Mouse (Mus musculus) limb, embryonic 10.5 days (tissue): ENCODE data around the gene Slc37a1. TPM values are rescaled to one million over a fixed set of nuclear protein-coding genes. Genes with fewer than 3 reads are reported as not detected.
A peak's percentile ranks its signal among the peaks of the same experiment; 100 is the strongest.
"Not testable (repeated sequence)": the region's sequence is repeated elsewhere in the genome, so short reads cannot be mapped to it uniquely, and the experiment has no call there.

ENCODE experiments used
- DNase-seq: peaks from one replicate; pipeline ENCODE4 v3.0.0-alpha.2; 2017; ENCODE audit warnings: low spot score
- H3K27ac ChIP-seq: fragments of 300-500 bp; sonication (generic); 2 replicates; pipeline ENCODE4 v1.5.1; 2016; ENCODE audit warnings: mild to moderate bottlenecking
- H3K27me3 ChIP-seq: fragments of 300-500 bp; sonication (generic); 2 replicates; pipeline ENCODE4 v1.6.1; 2016; ENCODE audit warnings: low read depth, mild to moderate bottlenecking; ENCODE audit not compliant: poor library complexity, severe bottlenecking
- H3K36me3 ChIP-seq: fragments of 300-500 bp; sonication (generic); 2 replicates; pipeline ENCODE4 v1.6.1; 2016; ENCODE audit warnings: mild to moderate bottlenecking, moderate library complexity
- H3K4me1 ChIP-seq: fragments of 300-500 bp; sonication (generic); 2 replicates; pipeline ENCODE4 v1.6.1; 2016
- H3K4me3 ChIP-seq: fragments of 300-500 bp; sonication (generic); 2 replicates; pipeline ENCODE4 v1.5.1; 2016; ENCODE audit warnings: mild to moderate bottlenecking, moderate library complexity
- H3K9me3 ChIP-seq: fragments of 300-500 bp; sonication (generic); replicated peaks from 2 replicates; pipeline ENCODE4 v1.6.1; 2016; ENCODE audit warnings: mild to moderate bottlenecking
- WGBS: fragments of 180-500 bp; shearing (Covaris S2); methylation state at CpG from one replicate; pipeline ENCODE4 v1.1.7; 2016; 5-methylcytosine and 5-hydroxymethylcytosine counted together
- polyA plus RNA-seq: library from polyadenylated mRNA; unstranded; fragments of >200 nt; fragmentation: Nextera tagmentation; extraction: Ambion mirVana; gene quantifications from 2 replicates; pipeline ENCODE4 v1.2.1, GENCODE M21; 2016

Gene Slc37a1
- polyA plus RNA-seq, 1 experiment from 2014 or later = 4.1 TPM

DNA sequence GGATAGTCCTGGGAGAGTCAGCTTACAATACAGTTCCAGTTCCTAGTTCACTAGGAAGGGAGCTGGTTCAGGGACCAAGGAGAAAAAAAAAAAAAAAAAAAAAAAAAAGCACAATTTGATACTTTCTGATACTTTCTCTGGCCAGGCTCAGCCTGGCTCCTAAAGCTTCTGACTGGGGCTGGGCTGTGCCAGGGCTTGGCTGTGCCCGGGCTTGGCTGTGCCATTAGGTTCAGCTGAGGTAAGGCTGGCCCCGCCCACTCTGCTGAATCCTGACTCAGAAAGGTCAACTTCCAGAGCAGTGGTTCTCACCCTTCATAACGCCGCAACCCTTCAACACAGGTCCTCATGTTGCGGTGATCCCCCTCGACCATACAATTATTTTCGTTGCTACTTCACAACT is 26.2 kb upstream of the Slc37a1 start:
- H3K27ac ChIP-seq = no peak overlapping the region
- no peaks in the 10 kb centered on the region for H3K36me3 ChIP-seq
- no peak overlapping the region for H3K4me3 ChIP-seq
- H3K4me1 ChIP-seq = peaks cover 20% of the 10 kb centered on the region
- DNase-seq = no peak
- H3K27me3 ChIP-seq = no peaks in the 10 kb centered on the region
- 83% methylated on average over 7 of the region's 7 CpGs for WGBS
- no peaks in the 10 kb centered on the region for H3K9me3 ChIP-seq

DNA sequence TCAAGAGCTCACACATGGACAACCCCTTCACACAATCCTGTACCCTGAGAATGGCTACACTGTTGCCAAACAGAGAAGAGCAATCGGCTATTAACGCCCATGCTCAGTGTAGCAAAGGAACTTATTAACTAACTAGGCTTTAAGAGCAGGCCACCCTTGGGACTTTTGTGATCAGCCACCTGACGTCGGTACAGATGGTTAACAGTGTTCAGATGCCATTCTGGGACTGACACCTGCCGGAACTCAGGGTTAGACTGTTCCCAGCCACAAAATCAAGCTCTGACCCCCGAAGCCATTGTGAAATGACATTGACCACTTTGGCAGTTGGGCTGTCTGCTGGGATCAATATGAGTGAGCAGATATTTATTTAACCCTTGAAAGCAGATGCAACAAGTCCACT is 25.2 kb upstream of the Slc37a1 start:
- no peaks in the 10 kb centered on the region for H3K36me3 ChIP-seq
- WGBS = 91% methylated on average over 6 of the region's 6 CpGs
- peaks cover 25% of the 10 kb centered on the region for H3K4me1 ChIP-seq
- H3K4me3 ChIP-seq = no peak overlapping the region
- H3K9me3 ChIP-seq = no peaks in the 10 kb centered on the region
- DNase-seq = no peak
- no peak overlapping the region for H3K27ac ChIP-seq
- H3K27me3 ChIP-seq = no peaks in the 10 kb centered on the region

DNA sequence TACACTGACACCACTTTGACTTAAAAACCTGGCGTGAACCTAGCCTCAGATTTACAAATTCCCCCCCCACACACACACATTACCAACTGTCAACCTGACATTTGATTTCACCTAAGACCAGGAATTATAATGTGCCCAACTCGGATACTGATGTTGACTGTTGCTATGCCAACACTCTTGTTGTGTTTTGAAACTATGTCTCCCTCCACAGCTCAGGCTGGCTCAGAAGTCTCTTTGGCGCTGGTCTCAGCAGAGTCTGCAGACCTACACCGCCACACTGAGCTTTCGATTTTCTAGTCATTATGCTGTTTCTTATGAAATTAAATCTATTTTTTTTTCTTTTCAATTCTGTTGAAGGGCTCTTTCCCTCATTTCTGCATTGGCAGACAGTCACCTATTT is 23.9 kb upstream of the Slc37a1 start:
- Histone ChIP-seq H3K36me3 (no peaks in the 10 kb centered on the region), H3K4me1 (peaks cover 25% of the 10 kb centered on the region), H3K27ac (no peak overlapping the region), H3K4me3 (no peak overlapping the region), H3K9me3 (no peaks in the 10 kb centered on the region), H3K27me3 (no peaks in the 10 kb centered on the region)
- WGBS = 79% methylated on average over 5 of the region's 5 CpGs
- no peak for DNase-seq

DNA sequence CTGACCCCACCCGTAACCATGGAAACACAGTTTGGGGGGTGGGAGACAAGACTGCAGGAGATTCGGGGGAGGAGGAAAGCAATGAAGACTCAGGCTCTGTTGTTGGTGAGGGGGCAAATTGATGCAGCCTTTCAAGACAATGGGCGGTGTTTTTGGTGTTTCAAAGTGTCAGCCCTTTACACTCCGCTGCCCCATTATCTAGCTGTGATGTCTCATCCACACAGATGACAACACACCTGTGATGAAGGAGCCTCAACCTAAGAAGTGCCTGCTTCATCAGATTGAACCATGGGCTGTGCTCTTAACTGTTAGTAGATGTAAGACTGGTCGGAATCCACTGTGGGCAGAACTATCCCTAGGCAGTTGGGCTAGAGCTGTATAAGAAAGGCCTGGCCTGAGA is 22.8 kb upstream of the Slc37a1 start:
- H3K27me3 ChIP-seq = no peaks in the 10 kb centered on the region
- no peak for DNase-seq
- H3K4me3 ChIP-seq = no peak overlapping the region
- WGBS = 93% methylated on average over 5 of the region's 5 CpGs
- peaks cover 25% of the 10 kb centered on the region for H3K4me1 ChIP-seq
- H3K9me3 ChIP-seq = no peaks in the 10 kb centered on the region
- no peaks in the 10 kb centered on the region for H3K36me3 ChIP-seq
- H3K27ac ChIP-seq = no peak overlapping the region

DNA sequence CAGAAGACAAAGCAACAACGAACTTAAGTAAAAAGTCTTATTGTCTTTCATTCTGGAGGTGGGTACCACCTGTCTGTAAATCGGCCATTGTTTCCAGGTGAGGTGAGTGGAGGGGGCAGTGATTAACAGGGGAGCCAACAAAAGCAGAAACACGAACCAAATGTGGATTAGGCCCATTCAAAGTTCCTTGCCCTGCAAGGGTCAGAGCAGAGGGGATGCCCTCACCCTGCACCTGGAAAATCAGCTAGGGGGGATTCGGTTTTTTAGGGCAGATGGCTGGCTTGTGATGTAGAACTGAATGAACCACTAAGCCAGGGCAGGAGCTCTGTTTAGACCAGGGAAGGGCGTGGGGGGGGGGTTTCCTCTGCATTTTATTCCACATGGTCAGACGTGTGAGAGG is 22.2 kb upstream of the Slc37a1 start:
- DNase-seq = no peak
- Histone ChIP-seq H3K4me3 (no peak overlapping the region), H3K4me1 (peaks cover 20% of the 10 kb centered on the region), H3K9me3 (no peaks in the 10 kb centered on the region), H3K36me3 (no peaks in the 10 kb centered on the region), H3K27me3 (no peaks in the 10 kb centered on the region), H3K27ac (peak overlapping the region; percentile 56)
- 54% methylated on average over 6 of the region's 6 CpGs for WGBS

DNA sequence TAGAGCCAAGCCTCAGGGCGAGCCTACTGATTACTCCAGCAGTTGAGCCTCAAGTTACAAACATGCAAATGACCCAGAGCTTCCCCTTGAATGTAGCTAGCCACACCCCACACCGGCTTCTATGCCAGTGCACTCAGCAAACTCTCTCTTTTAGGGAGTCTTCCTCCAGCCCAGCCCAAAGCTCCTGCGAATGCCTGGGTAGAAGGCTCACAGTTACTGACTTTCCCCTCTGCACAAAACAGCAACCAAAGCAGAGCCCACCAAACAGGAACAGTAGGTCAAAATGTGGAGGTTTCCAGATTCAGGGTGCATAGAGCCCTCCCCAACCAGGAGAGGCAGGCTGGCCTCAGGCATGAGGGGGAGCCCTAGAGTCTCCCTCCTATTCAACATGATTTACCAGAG is 21.4 kb upstream of the Slc37a1 start:
- no peaks in the 10 kb centered on the region for H3K36me3 ChIP-seq
- WGBS = 12% methylated on average over 3 of the region's 3 CpGs
- no peaks in the 10 kb centered on the region for H3K27me3 ChIP-seq
- H3K4me1 ChIP-seq = peaks cover 20% of the 10 kb centered on the region
- no peak overlapping the region for H3K4me3 ChIP-seq
- no peak for DNase-seq
- no peaks in the 10 kb centered on the region for H3K9me3 ChIP-seq
- no peak overlapping the region for H3K27ac ChIP-seq

DNA sequence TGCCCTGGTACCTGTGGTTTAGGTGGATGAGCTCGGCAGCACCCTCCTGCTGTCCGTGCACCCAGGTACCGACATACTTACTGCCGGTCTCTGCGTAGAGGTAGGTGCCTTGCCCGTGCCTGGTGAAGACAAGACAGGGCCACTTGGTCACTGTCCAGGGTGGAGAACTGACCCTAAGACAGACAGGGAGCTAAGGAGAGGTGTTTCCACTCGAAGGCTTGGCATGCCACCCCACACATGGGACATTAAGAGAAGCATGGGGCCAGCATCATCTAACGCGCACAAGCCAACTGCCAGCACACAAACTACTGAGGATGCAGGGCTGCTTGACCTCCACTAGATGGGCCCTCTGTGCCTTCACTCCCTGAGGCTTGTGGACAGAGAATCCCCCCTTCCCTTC is 20.8 kb upstream of the Slc37a1 start:
- no peaks in the 10 kb centered on the region for H3K27me3 ChIP-seq
- H3K9me3 ChIP-seq = no peaks in the 10 kb centered on the region
- no peak overlapping the region for H3K27ac ChIP-seq
- WGBS = 85% methylated on average over 9 of the region's 9 CpGs
- no peaks in the 10 kb centered on the region for H3K36me3 ChIP-seq
- no peak for DNase-seq
- peaks cover 20% of the 10 kb centered on the region for H3K4me1 ChIP-seq
- no peak overlapping the region for H3K4me3 ChIP-seq

DNA sequence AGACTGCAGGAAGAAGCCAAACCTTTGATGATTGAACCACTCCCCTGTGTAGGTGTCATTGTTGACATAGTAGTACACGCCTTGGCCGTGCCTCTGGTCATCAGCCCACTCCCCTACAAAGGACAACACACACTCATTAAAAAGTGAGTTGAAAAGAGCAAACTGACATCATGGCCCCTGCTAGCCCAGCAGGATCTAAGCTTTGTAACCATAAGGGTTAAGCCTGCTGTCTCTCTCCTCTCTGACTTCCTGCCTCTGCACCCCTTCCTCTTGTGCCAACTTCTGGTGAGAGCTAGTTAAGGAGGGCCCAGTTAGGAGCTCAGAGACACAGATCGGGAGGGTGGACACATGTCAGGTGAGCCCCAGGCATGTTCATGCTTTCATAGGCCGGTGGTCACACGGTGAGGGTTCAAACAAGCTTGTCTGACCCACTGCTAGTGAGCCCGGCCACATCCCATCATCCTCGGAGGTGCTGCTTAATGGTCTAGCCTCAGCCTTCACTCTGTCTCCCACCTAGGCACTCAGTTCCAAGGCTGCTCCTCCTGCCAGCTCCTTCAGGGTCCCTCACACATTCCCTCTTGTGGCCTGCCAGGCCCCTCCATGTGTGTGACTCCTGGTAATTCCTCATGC is 20.2 kb upstream of the Slc37a1 start:
- Histone ChIP-seq H3K27me3 (no peaks in the 10 kb centered on the region), H3K4me1 (peaks cover 20% of the 10 kb centered on the region), H3K4me3 (no peak overlapping the region), H3K9me3 (no peaks in the 10 kb centered on the region), H3K36me3 (no peaks in the 10 kb centered on the region), H3K27ac (no peak overlapping the region)
- WGBS = 70% methylated on average over 7 of the region's 7 CpGs
- DNase-seq = no peak

DNA sequence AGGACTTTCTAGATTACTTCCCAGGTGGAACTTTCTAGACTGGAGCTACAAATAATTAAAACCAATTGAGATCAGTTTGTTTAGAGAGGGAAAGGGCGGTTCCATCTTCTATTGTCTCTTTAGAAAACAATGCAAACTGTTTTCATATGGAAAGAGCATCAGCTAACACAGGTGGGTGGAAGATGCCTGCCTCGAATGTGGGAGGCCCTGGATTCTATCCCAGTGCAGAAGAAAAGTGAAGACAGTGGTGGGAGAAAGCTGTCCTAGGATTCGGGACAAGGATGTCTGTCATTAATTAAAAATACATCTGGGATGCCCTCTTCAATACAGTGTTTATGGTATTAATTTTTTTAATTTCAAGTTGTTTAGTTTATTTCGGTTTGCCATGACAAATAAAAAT is 19.5 kb upstream of the Slc37a1 start:
- Histone ChIP-seq H3K4me3 (no peak overlapping the region), H3K36me3 (no peaks in the 10 kb centered on the region), H3K27me3 (no peaks in the 10 kb centered on the region), H3K27ac (no peak overlapping the region), H3K9me3 (no peaks in the 10 kb centered on the region), H3K4me1 (peaks cover 20% of the 10 kb centered on the region)
- 83% methylated on average over 4 of the region's 4 CpGs for WGBS
- no peak for DNase-seq

DNA sequence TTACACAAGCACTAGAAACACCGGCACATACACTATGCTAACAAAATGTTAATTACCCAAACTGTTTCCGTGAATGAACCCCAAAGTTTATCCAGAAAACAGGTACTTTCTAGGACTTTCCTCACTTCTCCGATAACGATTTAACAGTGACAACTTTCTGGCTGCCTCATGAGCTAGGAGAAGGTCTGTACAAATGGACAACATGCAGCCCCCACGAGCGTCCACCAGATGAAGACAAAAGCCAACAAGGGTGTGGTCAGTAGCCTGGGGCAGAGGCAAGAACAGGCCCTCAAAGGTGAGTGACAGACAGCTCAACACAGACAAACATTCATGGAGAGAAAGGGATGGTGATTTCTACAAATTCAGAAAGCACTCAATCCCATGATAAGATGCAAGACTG is 19.0 kb upstream of the Slc37a1 start:
- H3K36me3 ChIP-seq = no peaks in the 10 kb centered on the region
- no peak overlapping the region for H3K27ac ChIP-seq
- no peak for DNase-seq
- H3K27me3 ChIP-seq = no peaks in the 10 kb centered on the region
- 84% methylated on average over 6 of the region's 6 CpGs for WGBS
- no peaks in the 10 kb centered on the region for H3K9me3 ChIP-seq
- H3K4me1 ChIP-seq = peaks cover 20% of the 10 kb centered on the region
- H3K4me3 ChIP-seq = no peak overlapping the region

DNA sequence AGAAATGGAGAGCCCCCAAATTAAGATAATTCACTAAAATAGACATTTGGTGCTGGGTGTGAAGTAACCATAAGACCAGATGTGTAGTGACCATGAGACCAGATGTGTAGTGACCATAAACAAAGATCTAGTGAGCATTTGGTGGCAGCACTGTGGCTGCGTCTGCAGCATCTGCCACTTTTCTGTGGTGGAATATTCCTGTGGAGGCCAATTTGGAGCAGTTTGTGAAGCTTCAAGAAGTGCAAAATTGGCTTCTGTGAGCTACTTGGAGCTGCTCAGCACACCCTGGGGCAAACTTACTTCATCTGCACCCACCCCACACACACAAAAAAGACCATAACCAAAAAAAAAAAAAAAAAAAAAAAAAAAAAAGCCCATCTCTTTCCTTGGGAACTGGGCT is 18.6 kb upstream of the Slc37a1 start:
- Histone ChIP-seq H3K4me1 (peaks cover 20% of the 10 kb centered on the region), H3K36me3 (no peaks in the 10 kb centered on the region), H3K27ac (no peak overlapping the region), H3K27me3 (no peaks in the 10 kb centered on the region), H3K4me3 (no peak overlapping the region), H3K9me3 (no peaks in the 10 kb centered on the region)
- no peak for DNase-seq
- WGBS = 82% methylated on average over 1 of the region's 1 CpGs

DNA sequence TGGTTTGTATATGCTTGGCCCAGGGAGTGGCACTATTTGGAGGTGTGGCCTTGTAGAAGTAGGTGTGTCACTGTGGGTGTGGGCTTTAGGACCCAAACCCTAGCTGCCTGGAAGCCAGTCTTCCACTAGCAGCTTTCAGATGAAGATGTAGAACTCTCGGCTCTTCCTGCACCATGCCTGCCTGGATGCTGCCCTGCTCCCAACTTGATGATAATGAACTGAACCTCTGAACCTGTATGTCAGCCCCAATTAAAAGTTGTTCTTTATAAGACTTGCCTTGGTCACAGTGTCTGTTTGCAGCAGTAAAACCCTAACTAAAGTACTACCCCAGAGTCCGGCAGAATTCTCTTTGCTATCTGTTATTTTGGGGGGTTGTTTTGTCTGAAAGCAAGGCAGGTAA is 16.8 kb upstream of the Slc37a1 start:
- WGBS = 76% methylated on average over 2 of the region's 2 CpGs
- DNase-seq = no peak
- no peaks in the 10 kb centered on the region for H3K9me3 ChIP-seq
- H3K36me3 ChIP-seq = no peaks in the 10 kb centered on the region
- H3K4me3 ChIP-seq = no peak overlapping the region
- H3K27ac ChIP-seq = no peak overlapping the region
- peaks cover 12% of the 10 kb centered on the region for H3K4me1 ChIP-seq
- no peaks in the 10 kb centered on the region for H3K27me3 ChIP-seq

DNA sequence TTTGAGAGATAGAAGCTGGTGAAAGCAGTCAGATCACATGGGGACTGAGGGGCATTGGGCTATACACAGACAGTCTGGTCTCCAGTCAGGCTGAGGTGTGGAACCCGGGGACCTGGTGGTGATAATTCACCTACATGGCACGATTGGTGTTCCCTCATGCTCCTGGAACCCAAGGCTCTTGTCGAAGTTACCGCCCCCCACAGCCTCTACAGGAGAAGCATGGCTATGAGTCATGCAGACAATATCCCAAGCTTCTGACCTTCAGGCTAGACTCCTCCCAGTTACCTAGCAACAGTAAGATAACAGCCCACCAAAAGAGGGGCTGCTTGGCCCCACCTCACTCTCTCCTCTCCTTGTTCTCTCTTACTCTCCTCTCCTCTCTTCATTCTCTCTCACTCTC is 16.3 kb upstream of the Slc37a1 start:
- WGBS = 92% methylated on average over 4 of the region's 4 CpGs
- Histone ChIP-seq H3K4me1 (peaks cover 7% of the 10 kb centered on the region), H3K36me3 (no peaks in the 10 kb centered on the region), H3K27ac (no peak overlapping the region), H3K27me3 (no peaks in the 10 kb centered on the region), H3K4me3 (no peak overlapping the region), H3K9me3 (no peaks in the 10 kb centered on the region)
- DNase-seq = no peak

DNA sequence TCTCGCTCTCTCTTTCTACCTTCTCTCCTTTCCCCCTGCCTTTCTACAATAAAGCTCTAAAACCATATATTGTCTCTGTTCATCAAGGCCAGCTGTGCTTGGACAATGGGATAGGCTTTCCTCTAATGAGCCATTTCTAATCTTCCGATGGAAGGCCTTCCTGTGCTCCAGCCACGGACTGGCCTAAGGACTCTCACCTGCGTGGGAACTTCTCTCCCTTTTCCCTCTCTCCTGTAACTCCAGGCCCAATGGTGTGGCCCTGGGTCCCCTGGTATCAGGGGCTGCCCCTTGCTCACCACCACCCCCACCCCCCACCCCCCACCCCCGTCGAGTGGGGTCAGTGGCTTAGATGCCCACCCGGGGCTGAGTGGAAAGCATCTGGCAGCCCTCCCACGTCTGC is 15.9 kb upstream of the Slc37a1 start:
- not testable (repeated sequence) for H3K36me3 ChIP-seq, H3K4me1 ChIP-seq, H3K9me3 ChIP-seq, DNase-seq, H3K27me3 ChIP-seq, H3K27ac ChIP-seq, H3K4me3 ChIP-seq
- WGBS = 90% methylated on average over 8 of the region's 8 CpGs
